Mouse (Mus musculus) kidney, embryonic 15.5 days (tissue): ENCODE results near the gene Gm42742. TPM values are rescaled to one million over a fixed set of nuclear protein-coding genes. Genes with fewer than 3 reads are reported as not detected.
A peak's percentile ranks its signal among the peaks of the same experiment; 100 is the strongest.

Source experiments
- ATAC-seq: fragments of 200-750 bp; cut with Nextera tagmentation; replicated peaks from 2 replicates; pipeline ENCODE4 v1.8.0; 2017; ENCODE audit warnings: moderate TSS enrichment; ENCODE audit not compliant: low FRiP score
- H3K27ac ChIP-seq: fragments of 300-500 bp; sonication (generic); 2 replicates; pipeline ENCODE4 v1.5.1; 2015; ENCODE audit warnings: mild to moderate bottlenecking, inconsistent platforms
- H3K27me3 ChIP-seq: fragments of 300-500 bp; sonication (generic); 2 replicates; pipeline ENCODE4 v1.6.1; 2015; ENCODE audit warnings: inconsistent platforms
- H3K36me3 ChIP-seq: fragments of 300-500 bp; sonication (generic); 2 replicates; pipeline ENCODE4 v1.6.1; 2015; ENCODE audit warnings: inconsistent platforms
- H3K4me1 ChIP-seq: fragments of 300-500 bp; sonication (generic); 2 replicates; pipeline ENCODE4 v1.6.1; 2015; ENCODE audit warnings: inconsistent platforms
- H3K4me2 ChIP-seq: fragments of 300-500 bp; sonication (generic); 2 replicates; pipeline ENCODE4 v1.6.1; 2015; ENCODE audit warnings: moderate library complexity, mild to moderate bottlenecking, inconsistent platforms
- H3K4me3 ChIP-seq: fragments of 300-500 bp; sonication (generic); replicated peaks from 2 replicates; pipeline ENCODE4 v1.5.1; 2015; ENCODE audit warnings: mild to moderate bottlenecking, inconsistent platforms
- H3K9ac ChIP-seq: fragments of 300-500 bp; sonication (generic); 2 replicates; pipeline ENCODE4 v1.6.1; 2015; ENCODE audit warnings: mild to moderate bottlenecking, inconsistent platforms
- H3K9me3 ChIP-seq: fragments of 300-500 bp; sonication (generic); replicated peaks from 2 replicates; pipeline ENCODE4 v1.6.1; 2016; ENCODE audit warnings: inconsistent platforms
- whole genome bisulfite sequencing: fragments of 180-500 bp; shearing (Covaris S2); methylation state at CpG from one replicate; pipeline ENCODE4 v1.1.7; 2015; ENCODE audit warnings: mixed read lengths; 5-methylcytosine and 5-hydroxymethylcytosine counted together
- polyA plus RNA-seq: library from polyadenylated mRNA; unstranded; fragments of >200 nt; fragmentation: Nextera tagmentation; extraction: Ambion mirVana; gene quantifications from 2 replicates; pipeline ENCODE4 v1.2.1, GENCODE M21; 2015

The Gm42742 gene
- polyA plus RNA-seq, 1 experiment from 2014 or later: 52.6 TPM

DNA sequence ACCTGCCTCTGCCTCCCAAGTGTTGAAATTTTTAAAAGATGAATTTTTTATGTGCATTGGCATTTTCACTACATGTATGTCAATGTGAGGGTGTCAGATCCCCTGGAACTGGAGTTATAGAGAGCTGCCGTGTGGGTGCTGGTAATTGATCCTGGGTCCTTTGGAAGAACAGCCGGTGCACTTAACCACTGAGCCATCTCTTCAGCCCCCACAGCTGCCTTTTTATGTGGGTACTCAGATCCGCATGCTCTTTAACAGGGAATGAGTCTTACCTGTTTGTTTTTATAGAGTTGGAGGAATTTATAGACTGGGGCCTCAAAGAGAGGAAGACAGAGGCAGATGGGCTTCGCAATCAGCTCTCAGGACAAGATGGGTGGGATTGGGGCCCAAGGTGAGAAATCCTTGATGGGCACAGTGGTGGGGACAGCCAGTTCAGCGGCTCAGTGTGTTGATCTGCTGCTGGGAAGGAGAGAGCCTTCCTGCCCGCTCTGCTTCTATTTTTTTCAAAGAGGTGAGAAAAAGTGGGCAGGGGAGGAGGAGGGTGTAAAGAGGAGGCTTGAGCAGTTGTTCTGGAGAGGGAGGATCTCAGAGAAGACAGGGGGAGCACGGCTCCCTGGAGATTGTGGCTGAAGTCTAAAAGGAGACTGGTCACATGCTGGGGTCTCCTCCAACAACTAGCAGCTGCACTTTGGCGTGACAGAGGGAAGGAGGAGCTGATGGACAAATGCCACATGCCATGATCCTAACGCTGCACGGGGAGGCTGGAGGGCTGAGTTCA lies 36.0 kb downstream of the Gm42742 start:
- H3K4me1 ChIP-seq: 0 out of 2 replicates have a peak, but pooled peaks cover 2% of the 10 kb centered on the region
- no peak overlapping the region for H3K9ac ChIP-seq

DNA sequence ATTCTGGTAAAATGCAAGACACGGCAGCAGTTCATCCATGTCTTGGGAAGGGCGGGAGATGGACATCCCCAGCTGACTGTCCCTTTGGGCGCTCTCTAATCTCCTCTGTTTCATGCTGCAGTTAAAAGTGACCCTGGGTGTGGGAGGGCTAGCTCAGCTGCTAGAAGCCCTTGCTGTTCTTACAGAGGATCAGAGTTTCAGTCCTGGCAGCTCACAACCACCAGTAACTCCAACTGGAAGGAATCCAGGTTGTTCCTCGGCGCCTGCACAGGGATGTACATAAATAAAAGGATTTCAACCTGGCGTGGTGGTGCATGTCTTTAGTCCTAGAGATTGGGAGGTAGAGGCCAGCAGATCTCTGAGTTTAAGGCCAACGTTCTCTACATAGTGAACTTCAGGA lies 37.8 kb downstream of the Gm42742 start:
- H3K9me3 ChIP-seq: no peaks in the 10 kb centered on the region
- no peak overlapping the region for H3K4me2 ChIP-seq
- H3K36me3 ChIP-seq: peaks cover 34% of the 10 kb centered on the region
- WGBS: 70% methylated on average over 7 of the region's 7 CpGs
- H3K4me1 ChIP-seq: peaks cover 7% of the 10 kb centered on the region; the same call in 1 of the 2 replicates
- no peak for ATAC-seq
- no peak overlapping the region for H3K9ac ChIP-seq
- H3K4me3 ChIP-seq: no peak overlapping the region
- no peaks in the 10 kb centered on the region for H3K27me3 ChIP-seq
- no peak overlapping the region for H3K27ac ChIP-seq

More for the DNA sequence above, 36.0 kb downstream of the Gm42742 start:
- Histone ChIP-seq H3K36me3 (peaks cover 17% of the 10 kb centered on the region), H3K4me3 (no peak overlapping the region), H3K4me2 (no peak overlapping the region), H3K9me3 (no peaks in the 10 kb centered on the region), H3K27me3 (no peaks in the 10 kb centered on the region), H3K27ac (no peak overlapping the region)
- no peak for ATAC-seq
- 22% methylated on average over 10 of the region's 10 CpGs for WGBS

DNA sequence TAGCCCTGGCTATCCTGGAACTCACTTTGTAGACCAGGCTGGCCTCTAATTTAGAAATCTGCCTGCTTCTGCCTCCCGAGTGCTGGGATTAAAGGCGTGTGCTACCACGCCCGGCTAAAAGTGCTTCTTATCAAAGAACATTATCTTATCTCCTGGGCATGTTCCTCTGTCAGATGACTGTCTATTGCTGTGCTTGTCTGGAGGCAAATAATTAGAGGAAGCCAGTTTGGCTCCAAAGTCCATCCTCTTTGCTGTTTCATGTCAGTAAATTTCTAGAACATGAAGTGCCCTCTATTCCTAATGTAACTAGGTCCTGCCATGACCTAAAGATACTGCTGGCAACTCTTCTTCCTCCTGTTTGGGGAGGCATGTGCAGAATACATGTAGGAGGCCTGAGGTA lies 38.8 kb downstream of the Gm42742 start:
- Histone ChIP-seq H3K9me3 (no peaks in the 10 kb centered on the region), H3K4me1 (peaks cover 17% of the 10 kb centered on the region), H3K9ac (no peak overlapping the region), H3K4me2 (no peak overlapping the region), H3K27me3 (no peaks in the 10 kb centered on the region), H3K36me3 (peaks cover 38% of the 10 kb centered on the region), H3K27ac (no peak overlapping the region), H3K4me3 (no peak overlapping the region)
- no peak for ATAC-seq
- 83% methylated on average over 4 of the region's 4 CpGs for WGBS

DNA sequence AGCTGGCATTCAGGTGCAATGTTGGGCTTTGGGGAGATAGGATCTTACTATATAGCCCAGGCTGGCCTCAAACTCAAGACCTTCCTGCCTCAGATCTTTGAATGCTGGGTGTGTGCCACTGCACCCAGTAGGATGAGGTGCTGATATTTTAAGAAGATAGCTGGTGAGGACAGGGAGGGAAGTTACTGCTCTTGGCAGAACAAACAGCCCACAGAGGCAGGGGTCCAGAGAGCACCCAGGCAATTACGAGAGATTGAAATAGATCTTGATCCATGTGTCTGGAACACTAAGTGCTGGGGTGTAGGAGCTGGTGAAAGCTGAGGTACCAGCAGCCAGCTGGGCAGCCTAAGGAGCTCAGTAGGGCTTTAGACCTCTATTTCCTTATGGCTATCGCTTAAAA lies 39.3 kb downstream of the Gm42742 start:
- Histone ChIP-seq H3K4me1 (peaks cover 21% of the 10 kb centered on the region), H3K9me3 (no peaks in the 10 kb centered on the region), H3K4me2 (no peak overlapping the region), H3K27ac (no peak overlapping the region), H3K9ac (no peak overlapping the region), H3K4me3 (no peak overlapping the region), H3K27me3 (no peaks in the 10 kb centered on the region), H3K36me3 (peaks cover 38% of the 10 kb centered on the region)
- no peak for ATAC-seq
- 84% methylated on average over 2 of the region's 2 CpGs for WGBS

DNA sequence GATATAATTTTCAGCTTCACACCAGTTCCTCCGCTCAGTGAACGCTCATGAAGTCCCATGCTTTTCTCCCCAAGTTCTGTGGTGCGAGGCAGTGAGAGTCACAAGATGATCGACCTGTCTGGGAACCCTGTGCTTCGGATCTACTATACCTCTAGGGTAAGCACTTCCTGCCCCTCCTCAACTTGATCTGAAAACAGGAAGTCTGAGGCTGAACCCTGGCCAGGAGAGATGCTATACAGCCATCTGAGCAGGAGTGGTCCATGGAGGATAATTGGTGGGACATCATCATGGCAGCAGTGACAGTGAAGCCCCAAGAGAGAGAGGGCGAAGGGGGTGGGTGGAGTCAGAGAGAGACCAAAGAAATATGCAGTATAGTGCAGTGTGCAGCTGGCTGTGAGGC lies 42.1 kb downstream of the Gm42742 start:
- Histone ChIP-seq H3K36me3 (peaks cover 38% of the 10 kb centered on the region), H3K27ac (no peak overlapping the region), H3K9me3 (no peaks in the 10 kb centered on the region), H3K4me1 (peaks cover 25% of the 10 kb centered on the region), H3K9ac (no peak overlapping the region), H3K27me3 (no peaks in the 10 kb centered on the region), H3K4me2 (no peak overlapping the region), H3K4me3 (no peak overlapping the region)
- no peak for ATAC-seq
- WGBS: 90% methylated on average over 6 of the region's 6 CpGs

DNA sequence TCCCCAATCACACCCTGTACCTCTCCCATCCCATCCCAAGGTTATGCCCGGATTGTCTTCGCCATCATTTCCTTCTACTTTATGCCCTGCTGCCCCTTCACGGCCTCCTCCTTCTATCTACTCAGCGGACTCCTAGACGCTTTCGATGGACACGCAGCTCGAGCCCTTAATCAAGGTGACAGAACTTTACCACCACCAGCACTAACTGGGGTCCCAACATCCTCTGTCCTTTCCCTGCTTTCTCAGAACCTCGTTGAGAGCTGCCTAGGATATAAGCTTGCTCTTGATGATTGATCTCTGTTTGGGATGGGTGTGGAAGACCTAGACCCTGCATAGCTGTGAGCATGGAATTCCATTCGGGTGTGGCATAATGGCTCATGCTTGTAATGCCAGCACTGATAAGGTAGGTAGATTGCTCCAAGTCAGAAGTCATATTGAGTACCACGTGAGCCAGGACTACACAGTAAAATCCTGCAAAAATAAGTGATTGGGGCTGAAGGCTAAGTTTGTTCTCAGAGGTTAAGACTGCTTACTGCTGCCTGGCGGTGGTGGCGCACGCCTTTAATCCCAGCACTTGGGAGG lies 43.9 kb downstream of the Gm42742 start:
- 0 out of 2 replicates have a peak, but pooled peaks have one; percentile 1 for ATAC-seq
- H3K36me3 ChIP-seq: peaks cover 38% of the 10 kb centered on the region
- no peaks in the 10 kb centered on the region for H3K27me3 ChIP-seq
- H3K9ac ChIP-seq: peak overlapping the region; percentile 99
- H3K4me3 ChIP-seq: peak overlapping the region; percentile 100
- no peaks in the 10 kb centered on the region for H3K9me3 ChIP-seq
- peaks cover 25% of the 10 kb centered on the region for H3K4me1 ChIP-seq
- peak overlapping the region; percentile 92 for H3K27ac ChIP-seq
- H3K4me2 ChIP-seq: peak overlapping the region; percentile 79
- 25% methylated on average over 14 of the region's 14 CpGs for WGBS

DNA sequence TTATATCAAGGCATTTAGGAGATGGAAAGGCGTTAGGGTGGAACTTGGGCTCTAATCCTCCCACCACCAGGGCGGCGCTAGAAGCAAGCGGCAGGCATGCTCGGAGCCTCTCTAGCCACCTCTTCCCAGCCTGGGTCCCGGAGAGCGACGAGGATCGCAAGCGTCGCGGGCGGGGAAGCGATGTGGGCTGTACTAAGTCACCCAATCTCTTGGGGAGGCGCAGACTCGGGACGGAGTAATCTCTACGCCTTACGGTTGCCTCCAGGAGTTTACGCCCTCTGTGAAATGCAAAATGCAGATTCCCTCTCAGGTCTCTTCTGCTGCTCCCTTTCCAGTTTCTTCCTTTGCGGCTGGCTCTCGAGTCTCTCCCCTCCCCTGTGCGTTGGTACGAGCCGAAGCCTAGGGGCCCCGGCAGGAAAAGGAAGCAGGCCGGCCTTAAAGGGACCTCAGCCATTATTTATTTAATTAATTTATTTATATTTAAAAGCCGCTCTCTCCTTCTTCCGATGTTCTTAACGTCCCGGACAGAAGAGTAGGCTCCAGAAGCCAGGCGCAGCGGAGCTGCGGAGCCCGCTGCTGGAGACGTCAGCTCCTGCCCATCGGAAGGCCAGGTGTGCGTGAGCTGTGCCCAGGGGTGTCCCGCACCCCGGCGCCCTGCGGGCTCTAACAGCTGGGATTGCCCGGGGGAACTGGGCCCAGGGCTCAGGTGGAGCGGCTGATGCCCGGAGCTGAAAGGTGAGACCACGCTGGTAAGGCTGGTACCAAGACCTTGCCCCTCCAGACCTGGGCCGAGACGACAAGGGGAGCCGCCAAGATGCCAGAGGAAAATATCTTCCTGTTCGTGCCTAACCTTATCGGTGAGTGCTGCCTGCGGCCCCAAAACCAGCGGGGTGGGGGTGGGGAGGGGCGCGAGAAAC lies 44.7 kb downstream of the Gm42742 start, which contains the start of gene Cdiptos:
Cdiptos (minus strand) TSS at position 149 of the 917 bp plus-strand sequence.
- under 1% methylated on average over 53 of the region's 55 CpGs for WGBS

DNA sequence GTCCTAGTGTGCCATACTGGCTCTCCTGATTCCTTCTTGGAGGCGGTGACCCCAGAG lies 45.2 kb downstream of the Gm42742 start, which contains the start of gene Cdipt:
Cdipt (plus strand) TSS at position 22 of the 57 bp plus-strand sequence.
- peak within 1 kb of the TSS; percentile 92 for H3K27ac ChIP-seq
- 5% methylated on average over 1 of the region's 1 CpGs for WGBS
- peak within 1 kb of the TSS; percentile 100 for H3K4me3 ChIP-seq
- H3K4me1 ChIP-seq: peaks cover 25% of the 10 kb centered on the region
- H3K9me3 ChIP-seq: no peaks in the 10 kb centered on the region
- no peaks in the 10 kb centered on the region for H3K27me3 ChIP-seq
- H3K4me2 ChIP-seq: peak within 1 kb of the TSS; percentile 79
- H3K9ac ChIP-seq: peak within 1 kb of the TSS; percentile 99
- ATAC-seq: no peak
- H3K36me3 ChIP-seq: peaks cover 29% of the 10 kb centered on the region

More for the DNA sequence above, 44.7 kb downstream of the Gm42742 start, which contains the start of gene Cdiptos:
- no peaks in the 10 kb centered on the region for H3K27me3 ChIP-seq
- peak; percentile 96 for ATAC-seq
- peak within 1 kb of the TSS; percentile 79 for H3K4me2 ChIP-seq
- peak within 1 kb of the TSS; percentile 92 for H3K27ac ChIP-seq
- H3K4me3 ChIP-seq: peak within 1 kb of the TSS; percentile 100
- H3K9me3 ChIP-seq: no peaks in the 10 kb centered on the region
- H3K36me3 ChIP-seq: peaks cover 34% of the 10 kb centered on the region
- peaks cover 25% of the 10 kb centered on the region for H3K4me1 ChIP-seq
- peak within 1 kb of the TSS; percentile 99 for H3K9ac ChIP-seq

DNA sequence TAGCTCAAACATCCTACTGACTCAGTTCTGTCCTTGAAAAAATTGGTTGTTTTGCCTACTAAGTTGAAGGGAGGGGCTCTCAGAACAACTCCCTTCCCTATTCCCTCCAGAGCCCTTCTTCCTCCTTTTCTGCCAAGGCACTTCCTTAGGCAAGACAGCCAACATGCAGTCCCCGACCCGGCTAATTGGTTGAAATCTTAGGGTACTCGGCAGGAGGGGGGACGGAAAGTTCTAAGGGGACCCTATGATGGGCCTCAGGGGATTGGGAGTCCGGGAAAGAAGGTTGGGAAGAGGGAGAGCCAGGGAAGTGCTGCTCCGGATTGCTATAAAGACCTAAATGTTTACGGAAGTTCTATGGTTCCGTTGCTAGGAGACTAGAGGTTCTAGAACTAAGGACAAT lies 45.4 kb downstream of the Gm42742 start:
- ATAC-seq: no peak
- 8% methylated on average over 8 of the region's 8 CpGs for WGBS
- Histone ChIP-seq H3K4me2 (peak overlapping the region; percentile 79), H3K27me3 (no peaks in the 10 kb centered on the region), H3K9me3 (no peaks in the 10 kb centered on the region), H3K4me1 (peaks cover 25% of the 10 kb centered on the region), H3K27ac (peak overlapping the region; percentile 92; the same call in 1 of the 2 replicates), H3K4me3 (peak overlapping the region; percentile 100), H3K36me3 (peaks cover 28% of the 10 kb centered on the region), H3K9ac (0 out of 2 replicates have a peak overlapping the region, but pooled peaks have one; percentile 99)

DNA sequence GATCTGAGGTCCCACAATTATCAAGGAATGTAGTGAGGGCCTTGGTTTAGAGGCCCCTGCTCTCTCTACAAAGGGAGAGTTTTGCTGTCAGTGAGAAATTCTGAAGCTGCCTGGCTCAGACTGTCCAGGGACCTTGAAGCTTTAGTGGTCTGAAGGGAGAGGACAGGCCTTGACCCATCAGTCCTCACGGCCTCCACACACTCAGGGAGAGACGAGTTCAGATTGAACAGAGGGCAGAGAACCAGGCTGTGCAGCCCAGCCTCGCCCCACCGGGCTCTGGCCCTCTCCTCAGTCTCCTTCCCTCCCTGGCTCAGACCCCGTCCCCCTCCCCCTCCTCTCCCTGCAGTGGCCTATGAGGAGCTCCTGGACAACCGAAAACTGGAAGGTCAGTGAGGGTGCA lies 53.5 kb downstream of the Gm42742 start:
- 66% methylated on average over 6 of the region's 6 CpGs for WGBS
- peaks cover 22% of the 10 kb centered on the region for H3K27me3 ChIP-seq
- H3K9me3 ChIP-seq: no peaks in the 10 kb centered on the region
- H3K4me1 ChIP-seq: peaks cover 5% of the 10 kb centered on the region; the same call in 1 of the 2 replicates
- no peaks in the 10 kb centered on the region for H3K36me3 ChIP-seq
- no peak overlapping the region for H3K27ac ChIP-seq
- H3K4me2 ChIP-seq: no peak overlapping the region
- ATAC-seq: 0 out of 2 replicates have a peak, but pooled peaks have one; percentile 15
- H3K4me3 ChIP-seq: no peak overlapping the region
- no peak overlapping the region for H3K9ac ChIP-seq

DNA sequence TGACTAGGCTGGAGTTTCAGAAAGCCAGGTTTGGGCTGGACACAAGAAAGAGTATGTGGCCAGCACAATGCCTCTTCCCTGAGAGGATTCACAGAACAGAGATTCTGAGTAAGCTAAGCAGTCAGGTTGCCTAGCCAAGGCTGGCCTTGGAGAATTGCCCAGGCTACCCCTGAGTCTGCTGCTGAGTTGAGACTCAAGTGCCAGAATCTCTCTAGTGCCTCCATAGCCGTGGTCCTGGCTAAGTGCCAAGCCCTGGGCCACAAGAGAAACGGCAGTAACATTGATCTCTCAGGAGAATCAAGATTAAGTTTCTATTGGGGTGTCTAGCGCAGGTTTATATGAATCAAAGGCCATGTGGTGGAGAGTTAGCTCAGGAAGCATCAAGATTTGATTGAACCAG lies 55.3 kb downstream of the Gm42742 start:
- H3K4me1 ChIP-seq: peaks cover 5% of the 10 kb centered on the region; the same call in 1 of the 2 replicates
- 52% methylated on average over 3 of the region's 3 CpGs for WGBS
- H3K9ac ChIP-seq: no peak overlapping the region
- ATAC-seq: no peak
- no peak overlapping the region for H3K4me3 ChIP-seq
- no peak overlapping the region for H3K4me2 ChIP-seq
- no peaks in the 10 kb centered on the region for H3K36me3 ChIP-seq
- peaks cover 28% of the 10 kb centered on the region for H3K27me3 ChIP-seq
- H3K9me3 ChIP-seq: no peaks in the 10 kb centered on the region
- H3K27ac ChIP-seq: no peak overlapping the region
